In genomic region chr8:80500244-80500643, GRCm38 (mm10) we compare ENCODE assay signal across 13 mouse cellular contexts. TPM values are rescaled to one million over a fixed set of nuclear protein-coding genes. Genes with fewer than 3 reads are reported as not detected.
A peak's percentile ranks its signal among the peaks of the same experiment; 100 is the strongest.
DNase-seq lines count a peak whose midpoint lies in the region; ATAC-seq and TF ChIP-seq lines count a peak whose summit lies in the region.
"Had no signal": no experiment of that assay in that cellular context is flagged by ENCODE, and none has a peak within 500 bp of the region (broad histone marks: within the 10 kb centered on the region; RNA-seq: fewer than 3 reads in every experiment).

No protein-coding gene starts in this region.

- DNase-seq in hindbrain, embryonic 11.5 days (ENCODE audit: low spot score) = no peak
- DNase-seq in hindbrain, embryonic 14.5 days (ENCODE audit: low spot score) = no peak
- DNase-seq in brain, embryonic 14.5 days (ENCODE audit: low read depth) = peak; percentile 47
- DNase-seq in gastrocnemius, adult 8-10 months (ENCODE audit: low spot score in 2 of 2) = no peak
- no peak for DNase-seq in retina, postnatal 1 day
- DNase-seq in ovary, adult 18-20 months (ENCODE audit: low spot score) = no peak
- DNase-seq: kidney, postnatal 25 days; lung, adult 2 months had no signal

- no peaks in the 10 kb centered on the region for H3K36me3 ChIP-seq in hindbrain, embryonic 11.5 days (ENCODE audit: control insufficient read depth, insufficient read depth, low read length)
- no peaks in the 10 kb centered on the region for H3K36me3 ChIP-seq in hindbrain, embryonic 14.5 days (replicated peaks; ENCODE audit: control insufficient read depth, insufficient read depth)

- H3K4me3 ChIP-seq in hindbrain, embryonic 11.5 days (ENCODE audit: low read depth, low read length) = no peak overlapping the region
- H3K4me3 ChIP-seq in hindbrain, embryonic 14.5 days (replicated peaks; ENCODE audit: low read length) = no peak overlapping the region
- H3K4me3 ChIP-seq: left cerebral cortex, adult 2 months had no signal

- H3K9ac ChIP-seq in hindbrain, embryonic 11.5 days (ENCODE audit: low read depth, low read length) = no peak overlapping the region
- no peak overlapping the region for H3K9ac ChIP-seq in hindbrain, embryonic 14.5 days

- no peak for TF ChIP-seq CTCF in brain, embryonic 14.5 days (IDR thresholded peaks at IDR 0.05; ENCODE audit: borderline replicate concordance, extremely low read depth, insufficient read depth, insufficient read length)

- ATAC-seq in hindbrain, embryonic 11.5 days (ENCODE audit: low FRiP score) = 0 out of 2 replicates have a peak, but pooled peaks have one; percentile 38
- ATAC-seq in hindbrain, embryonic 14.5 days (ENCODE audit: low FRiP score) = no peak
- ATAC-seq in erythroid progenitor cell, adult 5-6 weeks (replicated peaks; ENCODE audit: low FRiP score, poor library complexity, severe bottlenecking) = peak; percentile 81
- ATAC-seq in megakaryocyte-erythroid progenitor cell, adult 5-6 weeks (replicated peaks; ENCODE audit: low FRiP score, low TSS enrichment, poor library complexity, severe bottlenecking) = peak; percentile 94
- ATAC-seq: hindbrain, postnatal 0 days had no signal

- WGBS in hindbrain, embryonic 11.5 days = 89% methylated on average over 2 of the region's 2 CpGs
- WGBS in hindbrain, embryonic 14.5 days = 63% methylated on average over 2 of the region's 2 CpGs

- H3K4me1 ChIP-seq in hindbrain, embryonic 11.5 days (replicated peaks; ENCODE audit: control insufficient read depth, insufficient read depth, low read length) = no peaks in the 10 kb centered on the region
- no peaks in the 10 kb centered on the region for H3K4me1 ChIP-seq in hindbrain, embryonic 14.5 days (replicated peaks; ENCODE audit: control insufficient read depth, insufficient read depth, low read length)

- H3K4me2 ChIP-seq in hindbrain, embryonic 11.5 days (replicated peaks; ENCODE audit: low read depth, low read length) = no peak overlapping the region
- no peak overlapping the region for H3K4me2 ChIP-seq in hindbrain, embryonic 14.5 days (replicated peaks)

- no peaks in the 10 kb centered on the region for H3K27me3 ChIP-seq in hindbrain, embryonic 11.5 days (ENCODE audit: control insufficient read depth, insufficient read depth, low read length)
- H3K27me3 ChIP-seq in hindbrain, embryonic 14.5 days (ENCODE audit: control insufficient read depth, insufficient read depth, low read length) = no peaks in the 10 kb centered on the region
- H3K27me3 ChIP-seq: CH12.LX had no signal

- no peak overlapping the region for H3K27ac ChIP-seq in hindbrain, embryonic 11.5 days (ENCODE audit: low read depth, low read length)
- H3K27ac ChIP-seq in hindbrain, embryonic 14.5 days = no peak overlapping the region
- H3K27ac ChIP-seq: hindbrain, postnatal 0 days; left cerebral cortex, adult 2 months had no signal

- TF ChIP-seq POLR2A in brain, embryonic 14.5 days (IDR thresholded peaks at IDR 0.05; ENCODE audit: borderline replicate concordance, extremely low read depth, insufficient read depth, insufficient read length, poor library complexity, severe bottlenecking) = no peak

- H3K9me3 ChIP-seq in hindbrain, embryonic 11.5 days (ENCODE audit: control insufficient read depth, low read length) = no peaks in the 10 kb centered on the region
- no peaks in the 10 kb centered on the region for H3K9me3 ChIP-seq in hindbrain, embryonic 14.5 days (ENCODE audit: control insufficient read depth, low read length)

RNA-seq across cellular contexts. Expression of gene Gypa, which starts 6.7 kb away (rescaled TPM):
- 14.7 and 16.5 TPM in 2 replicates for polyA plus RNA-seq in hindbrain, embryonic 11.5 days (2014; fragmentation: Nextera tagmentation; extraction: Ambion mirVana)
- 2.4 and 2.9 TPM in 2 replicates for polyA plus RNA-seq in hindbrain, embryonic 14.5 days (2014; fragmentation: Nextera tagmentation; extraction: Ambion mirVana)
- 0.73 and 1.5 TPM in 2 replicates for polyA plus RNA-seq in brain, embryonic 14.5 days (2012; rRNA removed)
- 2,154 and 2,202 TPM in 2 replicates for total RNA-seq in erythroid progenitor cell, adult 5-6 weeks (2015; ENCODE audit: low replicate concordance)
- 1,573 and 1,875 TPM in 2 replicates for total RNA-seq in erythroid progenitor cell, adult 5-6 weeks (2017; ENCODE audit: low replicate concordance)
- 87.4 and 96.2 TPM in 2 replicates for total RNA-seq in megakaryocyte-erythroid progenitor cell, adult 5-6 weeks (2014; fragmentation: Nextera tagmentation)
- total RNA-seq in megakaryocyte-erythroid progenitor cell, adult 5-6 weeks (2017) = 109 and 139 TPM in 2 replicates
- not detected for total RNA-seq in gastrocnemius, adult 8-10 months (2022)
- total RNA-seq: CH12.LX; left cerebral cortex, adult 2 months had no signal

Comparison
In these comparisons a context has a peak if more than half of its experiments do, and no peak if none do; other contexts are left out.
1. RNA of gene Gypa, which starts 6.7 kb away (total RNA-seq): 1,573 to 2,202 TPM in erythroid progenitor cell, adult 5-6 weeks and 87.4 to 139 TPM in megakaryocyte-erythroid progenitor cell, adult 5-6 weeks; not detected in gastrocnemius, adult 8-10 months; every median in the first group is over 10 times any median in the second.